Mouse (Mus musculus): ENCODE data around the gene Pten. TPM values are rescaled to one million over a fixed set of nuclear protein-coding genes. Genes with fewer than 3 reads are reported as not detected.

The Pten gene
- polyA plus RNA-seq (2016; fragmentation: Nextera tagmentation; extraction: Ambion mirVana), result 6.7 and 6.9 TPM in 2 replicates

DNA sequence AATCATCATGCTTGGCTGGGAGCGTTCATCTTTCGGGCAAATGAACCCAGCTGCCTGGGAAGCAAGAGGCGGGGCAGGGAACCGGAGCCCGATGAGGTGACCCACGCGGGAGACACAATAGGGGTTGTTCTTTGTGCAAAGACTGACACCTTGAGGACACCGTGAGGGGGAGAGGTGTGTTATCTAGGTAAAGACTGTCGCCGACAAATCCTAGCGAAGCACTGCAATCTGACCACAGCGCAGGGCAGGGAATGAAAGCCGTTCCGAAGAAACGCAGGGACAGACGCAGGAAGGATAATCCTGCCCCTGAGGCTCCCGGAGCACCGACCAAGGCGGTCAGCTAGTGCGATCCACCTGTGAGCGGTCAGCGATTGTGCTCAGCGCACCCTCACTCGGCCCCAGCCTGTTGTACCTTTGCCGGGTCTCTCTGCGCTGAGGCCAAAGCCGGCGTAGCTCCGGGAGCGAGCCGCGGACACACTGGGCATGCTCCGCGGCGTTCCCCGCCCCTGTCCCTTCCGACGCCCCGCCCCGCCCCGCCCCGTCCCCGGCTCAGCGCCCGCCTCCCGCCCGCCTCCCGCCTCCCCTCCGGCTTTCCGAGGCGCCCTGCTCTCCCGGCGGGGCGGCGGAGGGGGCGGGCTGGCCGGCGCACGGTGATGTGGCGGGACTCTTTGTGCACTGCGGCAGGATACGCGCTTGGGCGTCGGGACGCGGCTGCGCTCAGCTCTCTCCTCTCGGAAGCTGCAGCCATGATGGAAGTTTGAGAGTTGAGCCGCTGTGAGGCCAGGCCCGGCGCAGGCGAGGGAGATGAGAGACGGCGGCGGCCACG is at the start of gene Pten:
Pten (plus strand) TSS at position 598 of the 826 bp plus-strand sequence.
- under 1% methylated on average over 71 of the region's 77 CpGs for WGBS
- peak; percentile 98 for DNase-seq (ENCODE audit: low spot score)
- Histone ChIP-seq H3K36me3 (replicated peaks) (peaks cover under 1% of the 10 kb centered on the region; the same call in 1 of the 2 replicates), H3K4me3 (peak within 1 kb of the TSS; percentile 89), H3K9me3 (no peaks in the 10 kb centered on the region), H3K4me1 (peaks cover 31% of the 10 kb centered on the region), H3K27ac (replicated peaks) (peak within 1 kb of the TSS; percentile 98), H3K27me3 (replicated peaks; ENCODE audit: low read depth, poor library complexity, severe bottlenecking) (peaks cover 22% of the 10 kb centered on the region)

GRCm38 (mm10) chr19:32708996-32709395 is 48.3 kb upstream of the Pten start:
- Histone ChIP-seq H3K9me3 (no peaks in the 10 kb centered on the region), H3K36me3 (replicated peaks) (peaks cover 44% of the 10 kb centered on the region), H3K27ac (replicated peaks) (no peak overlapping the region), H3K4me3 (no peak overlapping the region), H3K4me1 (peaks cover 12% of the 10 kb centered on the region), H3K27me3 (replicated peaks; ENCODE audit: low read depth, poor library complexity, severe bottlenecking) (no peaks in the 10 kb centered on the region)
- no peak for DNase-seq (ENCODE audit: low spot score)
- 89% methylated on average over 5 of the region's 5 CpGs for WGBS

GRCm38 (mm10) chr19:32710288-32710687 is 47.0 kb upstream of the Pten start:
- WGBS, result 82% methylated on average over 3 of the region's 3 CpGs
- H3K4me1 ChIP-seq, result peaks cover 12% of the 10 kb centered on the region
- H3K36me3 ChIP-seq (replicated peaks), result peaks cover 31% of the 10 kb centered on the region
- H3K27ac ChIP-seq (replicated peaks), result no peak overlapping the region
- no peak for DNase-seq (ENCODE audit: low spot score)
- H3K4me3 ChIP-seq, result 0 out of 2 replicates have a peak overlapping the region, but pooled peaks have one; percentile 83
- no peaks in the 10 kb centered on the region for H3K9me3 ChIP-seq
- no peaks in the 10 kb centered on the region for H3K27me3 ChIP-seq (replicated peaks; ENCODE audit: low read depth, poor library complexity, severe bottlenecking)

DNA sequence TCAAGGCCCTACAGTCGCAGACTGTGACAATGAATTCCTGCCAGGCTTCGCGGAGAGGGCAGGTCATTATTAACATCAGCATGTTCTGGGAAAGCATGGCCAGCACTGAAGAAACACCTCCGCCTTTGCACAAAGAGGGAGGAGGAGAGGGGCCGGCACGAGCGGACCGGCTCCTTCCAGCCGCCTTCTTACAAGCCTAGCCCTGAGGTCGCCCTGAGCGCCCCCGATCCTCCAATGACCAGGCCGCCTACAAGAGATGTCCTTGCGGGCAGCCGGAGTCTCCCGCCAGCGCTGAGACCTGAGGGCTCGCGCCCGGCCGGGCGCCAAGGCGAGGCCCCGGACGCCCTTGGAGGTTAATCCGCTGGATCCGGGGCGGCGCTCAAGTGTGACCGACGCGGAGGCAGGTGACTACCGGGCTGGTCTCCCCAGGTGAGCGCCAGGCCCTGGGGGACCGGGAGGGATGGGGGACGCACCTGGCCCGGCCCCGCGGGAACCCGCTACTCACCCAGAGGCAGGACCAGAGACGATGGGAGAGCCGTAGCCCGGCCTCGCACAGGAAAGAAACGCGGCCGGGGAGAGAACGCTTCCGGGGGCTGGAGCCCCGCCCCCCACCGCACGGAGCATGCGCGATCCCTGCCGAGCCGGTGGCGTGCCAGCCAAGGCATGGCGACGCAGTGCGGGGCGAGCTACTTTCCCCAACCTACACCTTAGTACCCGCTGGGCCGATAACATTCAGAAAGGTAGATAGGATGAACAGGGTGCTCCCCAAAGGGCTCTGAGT is 45.3 kb upstream of the Pten start:
- peak; percentile 93 for DNase-seq (ENCODE audit: low spot score)
- H3K27ac ChIP-seq (replicated peaks), result peak overlapping the region; percentile 97
- H3K36me3 ChIP-seq (replicated peaks), result peaks cover 14% of the 10 kb centered on the region
- under 1% methylated on average over 63 of the region's 63 CpGs for WGBS
- H3K4me3 ChIP-seq, result peak overlapping the region; percentile 83
- peaks cover 12% of the 10 kb centered on the region for H3K4me1 ChIP-seq
- H3K27me3 ChIP-seq (replicated peaks; ENCODE audit: low read depth, poor library complexity, severe bottlenecking), result no peaks in the 10 kb centered on the region
- no peaks in the 10 kb centered on the region for H3K9me3 ChIP-seq

GRCm38 (mm10) chr19:32712588-32713042 is 44.7 kb upstream of the Pten start:
- WGBS, result under 1% methylated on average over 11 of the region's 11 CpGs
- peak; percentile 79 for DNase-seq (ENCODE audit: low spot score)
- H3K36me3 ChIP-seq (replicated peaks), result peaks cover 12% of the 10 kb centered on the region
- peak overlapping the region; percentile 97 for H3K27ac ChIP-seq (replicated peaks)
- H3K9me3 ChIP-seq, result no peaks in the 10 kb centered on the region
- H3K4me3 ChIP-seq, result peak overlapping the region; percentile 83
- peaks cover 12% of the 10 kb centered on the region for H3K4me1 ChIP-seq
- H3K27me3 ChIP-seq (replicated peaks; ENCODE audit: low read depth, poor library complexity, severe bottlenecking), result no peaks in the 10 kb centered on the region

DNA sequence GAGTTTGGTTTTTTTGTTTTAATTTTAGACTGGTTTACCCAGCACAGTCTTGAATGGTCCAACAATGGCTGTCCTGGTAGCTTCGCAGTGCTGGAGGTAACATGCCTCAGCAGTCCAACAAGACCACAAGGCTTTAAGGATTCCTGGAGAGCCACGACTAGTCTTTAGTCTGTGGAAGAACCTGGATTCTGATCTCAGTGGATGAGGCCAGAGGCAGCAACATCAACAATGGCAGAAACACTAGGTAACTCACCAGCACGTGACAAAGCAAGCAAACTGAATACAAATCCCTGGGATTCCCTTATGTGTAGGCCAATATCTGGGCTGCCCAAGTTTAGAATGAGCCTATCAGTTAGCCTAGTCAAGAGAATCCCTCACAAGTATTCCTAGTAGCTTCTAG is 43.8 kb upstream of the Pten start:
- Histone ChIP-seq H3K27me3 (replicated peaks; ENCODE audit: low read depth, poor library complexity, severe bottlenecking) (no peaks in the 10 kb centered on the region), H3K27ac (replicated peaks) (no peak overlapping the region), H3K9me3 (no peaks in the 10 kb centered on the region), H3K4me1 (peaks cover 12% of the 10 kb centered on the region), H3K4me3 (no peak overlapping the region), H3K36me3 (replicated peaks) (peaks cover 10% of the 10 kb centered on the region)
- WGBS, result 85% methylated on average over 3 of the region's 3 CpGs
- no peak for DNase-seq (ENCODE audit: low spot score)

GRCm38 (mm10) chr19:32715201-32715600 is 42.1 kb upstream of the Pten start:
- Histone ChIP-seq H3K4me1 (peaks cover 12% of the 10 kb centered on the region), H3K27me3 (replicated peaks; ENCODE audit: low read depth, poor library complexity, severe bottlenecking) (no peaks in the 10 kb centered on the region), H3K27ac (replicated peaks) (no peak overlapping the region), H3K4me3 (no peak overlapping the region), H3K36me3 (replicated peaks) (no peaks in the 10 kb centered on the region), H3K9me3 (no peaks in the 10 kb centered on the region)
- 11% methylated on average over 3 of the region's 3 CpGs for WGBS
- peak; percentile 72 for DNase-seq (ENCODE audit: low spot score)

DNA sequence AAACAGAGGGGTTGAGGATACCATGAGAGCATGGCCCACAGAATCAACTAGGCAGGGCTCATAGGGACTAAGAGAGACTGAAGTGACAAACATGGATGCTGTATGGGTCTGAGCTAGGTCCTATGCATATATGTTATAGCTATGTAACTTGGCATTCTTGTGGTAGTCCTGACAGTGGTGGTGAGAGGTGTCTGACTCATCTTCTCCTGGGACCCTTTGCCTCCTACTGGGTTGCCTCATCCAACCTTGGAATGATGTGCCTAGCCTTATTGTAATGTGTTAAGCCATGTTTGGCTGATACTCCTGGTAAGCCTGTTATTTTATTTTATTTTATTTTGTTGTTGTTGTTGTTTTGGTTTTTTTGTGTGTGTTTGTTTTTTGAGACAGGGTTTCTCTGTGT is 41.6 kb upstream of the Pten start:
- no peak overlapping the region for H3K27ac ChIP-seq (replicated peaks)

DNA sequence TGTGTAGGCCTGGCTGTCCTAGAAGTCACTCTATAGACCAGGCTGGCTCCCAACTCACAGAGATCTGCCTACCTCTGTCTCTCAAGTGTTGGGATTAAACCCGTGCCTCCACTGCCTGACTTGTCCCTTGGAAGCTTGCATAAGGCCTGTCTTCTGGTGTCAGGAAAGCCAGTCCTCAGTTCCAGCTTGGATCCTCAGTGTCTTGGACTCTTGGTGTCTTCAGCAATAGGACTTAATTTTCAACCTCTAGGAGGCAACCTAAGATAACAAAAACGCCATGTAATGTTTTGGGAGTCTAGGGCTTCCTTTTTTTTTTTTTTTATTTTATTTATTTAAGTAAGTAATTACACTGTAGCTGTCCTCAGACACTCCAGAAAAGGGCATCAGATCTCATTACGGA is 39.7 kb upstream of the Pten start:
- WGBS, result 63% methylated on average over 3 of the region's 3 CpGs
- DNase-seq (ENCODE audit: low spot score), result no peak
- no peaks in the 10 kb centered on the region for H3K9me3 ChIP-seq

More for the DNA sequence above, 41.6 kb upstream of the Pten start:
- Histone ChIP-seq H3K4me1 (peaks cover 12% of the 10 kb centered on the region), H3K27me3 (replicated peaks; ENCODE audit: low read depth, poor library complexity, severe bottlenecking) (no peaks in the 10 kb centered on the region), H3K9me3 (no peaks in the 10 kb centered on the region), H3K36me3 (replicated peaks) (no peaks in the 10 kb centered on the region), H3K4me3 (no peak overlapping the region)
- DNase-seq (ENCODE audit: low spot score), result no peak

DNA sequence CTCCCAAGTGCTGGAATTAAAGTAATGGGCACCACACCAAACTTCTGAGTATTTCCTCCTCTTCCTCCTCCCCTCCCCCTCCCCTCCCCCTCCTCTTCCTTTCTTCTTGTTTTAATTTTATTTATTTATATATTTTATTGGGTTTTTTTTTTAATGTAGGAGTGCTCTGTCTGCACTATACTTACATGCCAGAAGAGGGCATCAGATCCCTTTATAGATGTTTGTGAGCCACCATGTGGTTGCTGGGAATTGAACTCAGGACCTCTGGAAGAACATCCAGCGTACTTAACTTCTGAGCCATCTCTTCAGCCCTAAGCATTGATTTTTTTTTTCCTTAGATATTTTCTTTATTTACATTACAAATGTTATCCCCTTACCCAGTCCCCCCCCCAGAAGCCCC is 37.0 kb upstream of the Pten start:
- Histone ChIP-seq H3K4me1 (no peaks in the 10 kb centered on the region), H3K27me3 (replicated peaks; ENCODE audit: low read depth, poor library complexity, severe bottlenecking) (peaks cover 5% of the 10 kb centered on the region; the same call in 1 of the 2 replicates), H3K4me3 (no peak overlapping the region), H3K36me3 (replicated peaks) (no peaks in the 10 kb centered on the region), H3K27ac (replicated peaks) (no peak overlapping the region), H3K9me3 (no peaks in the 10 kb centered on the region)
- WGBS, result 83% methylated on average over 1 of the region's 1 CpGs
- DNase-seq (ENCODE audit: low spot score), result no peak

More for the DNA sequence above, 39.7 kb upstream of the Pten start:
- H3K27ac ChIP-seq (replicated peaks), result no peak overlapping the region
- H3K36me3 ChIP-seq (replicated peaks), result no peaks in the 10 kb centered on the region
- peaks cover 5% of the 10 kb centered on the region for H3K4me1 ChIP-seq
- no peaks in the 10 kb centered on the region for H3K27me3 ChIP-seq (replicated peaks; ENCODE audit: low read depth, poor library complexity, severe bottlenecking)
- H3K4me3 ChIP-seq, result no peak overlapping the region

- no peaks in the 10 kb centered on the region for H3K9me3 ChIP-seq
- WGBS, result 18% methylated on average over 7 of the region's 7 CpGs
- peaks cover 11% of the 10 kb centered on the region for H3K4me1 ChIP-seq
- no peak for DNase-seq (ENCODE audit: low spot score)
- no peak overlapping the region for H3K4me3 ChIP-seq
- H3K27me3 ChIP-seq (replicated peaks; ENCODE audit: low read depth, poor library complexity, severe bottlenecking), result peaks cover 40% of the 10 kb centered on the region
- no peak overlapping the region for H3K27ac ChIP-seq (replicated peaks)
- H3K36me3 ChIP-seq (replicated peaks), result no peaks in the 10 kb centered on the region
Measured at GRCm38 (mm10) chr19:32723817-32724216, 33.5 kb upstream of the Pten start.

DNA sequence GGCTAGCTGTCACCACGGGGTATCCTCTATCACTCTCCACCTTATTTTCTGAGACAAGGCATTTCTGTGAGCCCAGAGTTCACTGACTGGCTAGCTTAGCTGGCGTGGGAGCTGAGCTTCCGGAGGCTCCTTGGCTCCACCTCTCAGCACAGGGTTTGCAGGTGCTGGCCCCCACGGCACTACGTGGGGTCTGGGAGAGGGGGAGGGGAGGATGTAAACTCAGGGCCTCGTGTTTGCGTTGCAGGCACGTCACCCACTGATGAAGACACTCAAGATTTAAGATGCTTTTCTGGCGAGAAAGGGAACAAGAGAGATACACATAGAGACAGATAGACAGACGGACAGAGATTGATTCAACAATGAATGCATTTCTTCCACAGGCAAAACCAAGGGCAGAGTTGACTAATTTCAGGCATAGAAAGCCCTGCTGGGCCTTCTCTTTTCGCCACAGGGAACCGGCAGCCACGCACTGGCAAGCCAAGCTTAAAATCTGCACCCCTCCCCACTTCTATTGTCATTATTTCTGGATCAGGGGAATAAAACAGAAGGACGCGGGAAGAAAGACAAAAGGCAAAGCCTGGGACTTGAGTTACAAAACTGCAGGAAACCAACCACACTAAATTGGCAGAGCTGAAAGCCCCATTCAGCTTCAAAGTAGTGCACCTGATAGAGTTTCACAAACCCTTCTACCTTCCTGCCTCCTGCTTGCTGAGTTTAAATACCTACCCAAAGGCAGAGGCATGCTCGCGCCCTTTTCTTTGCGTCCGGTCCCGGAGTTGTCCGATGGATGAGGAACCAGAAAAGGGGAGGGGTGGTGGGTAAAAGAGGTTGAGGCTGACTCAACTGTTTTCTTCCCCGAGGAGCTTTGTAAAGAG is 30.6 kb upstream of the Pten start:
- 2% methylated on average over 22 of the region's 22 CpGs for WGBS
- peak; percentile 45 for DNase-seq (ENCODE audit: low spot score)

More for the DNA sequence above, 30.6 kb upstream of the Pten start:
- no peaks in the 10 kb centered on the region for H3K36me3 ChIP-seq (replicated peaks)
- H3K9me3 ChIP-seq, result no peaks in the 10 kb centered on the region
- peak overlapping the region; percentile 39 for H3K4me3 ChIP-seq
- peaks cover 11% of the 10 kb centered on the region for H3K4me1 ChIP-seq
- peak overlapping the region; percentile 65 for H3K27ac ChIP-seq (replicated peaks)
- peaks cover 46% of the 10 kb centered on the region for H3K27me3 ChIP-seq (replicated peaks; ENCODE audit: low read depth, poor library complexity, severe bottlenecking)
